Mouse (Mus musculus) kidney, embryonic 14.5 days (tissue): ENCODE measurements around the gene Crocc. TPM values are rescaled to one million over a fixed set of nuclear protein-coding genes. Genes with fewer than 3 reads are reported as not detected.
A peak's percentile ranks its signal among the peaks of the same experiment; 100 is the strongest.

Experiments
- ATAC-seq: fragments of 200-750 bp; cut with Nextera tagmentation; 2 replicates; pipeline ENCODE4 v1.8.0; 2017; ENCODE audit warnings: moderate number of reproducible peaks, mild to moderate bottlenecking, moderate TSS enrichment, moderate library complexity; ENCODE audit not compliant: low FRiP score, low TSS enrichment
- H3K27ac ChIP-seq: fragments of 300-500 bp; sonication (generic); 2 replicates; pipeline ENCODE4 v1.5.1; 2014; ENCODE audit warnings: low read depth, mild to moderate bottlenecking, low read length, moderate library complexity, mixed read lengths
- H3K27me3 ChIP-seq: fragments of 300-500 bp; sonication (generic); 2 replicates; pipeline ENCODE4 v1.6.1; 2014; ENCODE audit warnings: mild to moderate bottlenecking, low read length; ENCODE audit not compliant: control insufficient read depth, insufficient read depth
- H3K36me3 ChIP-seq: fragments of 300-500 bp; sonication (generic); 2 replicates; pipeline ENCODE4 v1.6.1; 2014; ENCODE audit warnings: low read length, mixed read lengths; ENCODE audit not compliant: control insufficient read depth, insufficient read depth
- H3K4me1 ChIP-seq: fragments of 300-500 bp; sonication (generic); 2 replicates; pipeline ENCODE4 v1.6.1; 2014; ENCODE audit warnings: low read length, mixed read lengths; ENCODE audit not compliant: control insufficient read depth, insufficient read depth
- H3K4me2 ChIP-seq: fragments of 300-500 bp; sonication (generic); replicated peaks from 2 replicates; pipeline ENCODE4 v1.6.1; 2014; ENCODE audit warnings: low read depth, mild to moderate bottlenecking, low read length
- H3K4me3 ChIP-seq: fragments of 300-500 bp; sonication (generic); 2 replicates; pipeline ENCODE4 v1.5.1; 2014; ENCODE audit warnings: mild to moderate bottlenecking, low read length
- H3K9ac ChIP-seq: fragments of 300-500 bp; sonication (generic); 2 replicates; pipeline ENCODE4 v1.6.1; 2014; ENCODE audit warnings: low read depth, mild to moderate bottlenecking, low read length, moderate library complexity
- H3K9me3 ChIP-seq: fragments of 300-500 bp; sonication (generic); 2 replicates; pipeline ENCODE4 v1.6.1; 2016; ENCODE audit warnings: low read length; ENCODE audit not compliant: control insufficient read depth
- WGBS: fragments of 180-500 bp; shearing (Covaris S2); extraction: QIAGEN DNeasy Blood & Tissue Kit; methylation state at CpG from one replicate; pipeline ENCODE4 v1.1.7; 2014; 5-methylcytosine and 5-hydroxymethylcytosine counted together
- polyA plus RNA-seq: library from polyadenylated mRNA; unstranded; fragments of >200 nt; fragmentation: Nextera tagmentation; extraction: Ambion mirVana; gene quantifications from 2 replicates; pipeline ENCODE4 v1.2.1, GENCODE M21; 2014

Crocc gene
- polyA plus RNA-seq, 1 experiment from 2014 or later, result 13.2 TPM

- no peak overlapping the region for H3K4me3 ChIP-seq
- H3K9ac ChIP-seq, result no peak overlapping the region; the same call in 1 of the 2 replicates
- no peak overlapping the region for H3K4me2 ChIP-seq
- H3K27me3 ChIP-seq, result no peaks in the 10 kb centered on the region
- whole genome bisulfite sequencing, result 81% methylated on average over 29 of the region's 29 CpGs
- no peak for ATAC-seq
- peaks cover 61% of the 10 kb centered on the region for H3K36me3 ChIP-seq
- H3K4me1 ChIP-seq, result peaks cover 25% of the 10 kb centered on the region
- H3K9me3 ChIP-seq, result no peaks in the 10 kb centered on the region
- no peak overlapping the region for H3K27ac ChIP-seq
These were observed 42.5 kb downstream of the Crocc start for GRCm38 (mm10) chr4:141017657-141018436.

DNA sequence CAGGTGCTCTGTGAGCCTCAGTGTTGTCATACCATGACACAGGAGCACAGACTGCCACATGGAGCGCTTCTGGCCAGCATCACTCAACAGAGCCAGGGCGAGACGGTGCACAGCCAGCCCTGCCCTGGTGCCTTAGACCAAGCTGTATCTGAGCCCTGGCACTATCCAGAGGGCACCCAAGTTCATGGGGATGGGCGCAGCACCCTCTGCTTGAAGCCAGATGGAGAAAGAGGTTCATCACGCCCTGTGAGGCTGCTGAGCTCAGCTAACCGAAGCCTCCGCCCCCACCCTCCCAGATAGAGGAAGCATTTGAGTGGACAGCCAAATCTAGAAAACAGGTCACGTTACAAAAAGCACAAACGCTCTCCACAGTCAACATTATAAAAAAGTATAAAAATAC lies 44.0 kb downstream of the Crocc start:
- peaks cover 58% of the 10 kb centered on the region for H3K36me3 ChIP-seq
- peaks cover 30% of the 10 kb centered on the region for H3K4me1 ChIP-seq
- H3K4me2 ChIP-seq, result no peak overlapping the region
- peak overlapping the region; percentile 32; the same call in 1 of the 2 replicates for H3K27ac ChIP-seq
- WGBS, result 63% methylated on average over 9 of the region's 9 CpGs
- no peak overlapping the region for H3K4me3 ChIP-seq
- no peak for ATAC-seq
- no peaks in the 10 kb centered on the region for H3K27me3 ChIP-seq
- no peak overlapping the region for H3K9ac ChIP-seq
- H3K9me3 ChIP-seq, result no peaks in the 10 kb centered on the region

- peaks cover 20% of the 10 kb centered on the region for H3K4me1 ChIP-seq
- H3K9ac ChIP-seq, result no peak overlapping the region
- 75% methylated on average over 7 of the region's 7 CpGs for WGBS
- no peak overlapping the region for H3K4me3 ChIP-seq
- peaks cover 58% of the 10 kb centered on the region for H3K36me3 ChIP-seq
- H3K27ac ChIP-seq, result no peak overlapping the region
- no peaks in the 10 kb centered on the region for H3K27me3 ChIP-seq
- ATAC-seq, result no peak
- H3K4me2 ChIP-seq, result no peak overlapping the region
- no peaks in the 10 kb centered on the region for H3K9me3 ChIP-seq
These were observed 45.0 kb downstream of the Crocc start for GRCm38 (mm10) chr4:141015356-141015755.

DNA sequence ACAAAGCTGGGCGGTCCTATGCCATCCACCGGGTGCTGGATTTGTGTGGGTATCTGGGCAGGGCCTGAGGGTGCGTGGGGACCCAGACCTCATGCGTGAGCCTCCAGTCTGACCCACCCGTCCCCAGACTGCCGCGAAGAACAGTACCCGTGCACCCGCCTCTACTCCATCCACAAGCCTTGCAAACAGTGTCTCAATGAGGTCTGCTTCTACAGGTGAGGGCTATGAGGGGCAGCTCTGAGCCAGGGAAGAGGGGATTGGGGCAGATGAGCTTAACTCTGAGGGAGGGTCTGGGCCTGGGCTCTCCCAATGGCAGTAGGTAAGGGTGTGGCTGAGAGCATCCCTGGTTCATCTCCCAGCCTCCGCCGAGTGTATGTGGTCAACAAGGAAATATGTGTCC lies 45.5 kb downstream of the Crocc start:
- Histone ChIP-seq H3K27me3 (no peaks in the 10 kb centered on the region), H3K4me1 (peaks cover 15% of the 10 kb centered on the region), H3K4me3 (no peak overlapping the region), H3K27ac (no peak overlapping the region), H3K36me3 (peaks cover 54% of the 10 kb centered on the region), H3K9me3 (no peaks in the 10 kb centered on the region), H3K4me2 (no peak overlapping the region), H3K9ac (no peak overlapping the region)
- no peak for ATAC-seq
- WGBS, result 90% methylated on average over 11 of the region's 11 CpGs

GRCm38 (mm10) chr4:141014114-141014513 lies 46.2 kb downstream of the Crocc start:
- Histone ChIP-seq H3K9ac (no peak overlapping the region), H3K36me3 (peaks cover 49% of the 10 kb centered on the region), H3K4me3 (no peak overlapping the region), H3K9me3 (no peaks in the 10 kb centered on the region), H3K27ac (no peak overlapping the region), H3K4me2 (no peak overlapping the region), H3K27me3 (no peaks in the 10 kb centered on the region), H3K4me1 (peaks cover 14% of the 10 kb centered on the region)
- ATAC-seq, result no peak
- 78% methylated on average over 8 of the region's 8 CpGs for WGBS

DNA sequence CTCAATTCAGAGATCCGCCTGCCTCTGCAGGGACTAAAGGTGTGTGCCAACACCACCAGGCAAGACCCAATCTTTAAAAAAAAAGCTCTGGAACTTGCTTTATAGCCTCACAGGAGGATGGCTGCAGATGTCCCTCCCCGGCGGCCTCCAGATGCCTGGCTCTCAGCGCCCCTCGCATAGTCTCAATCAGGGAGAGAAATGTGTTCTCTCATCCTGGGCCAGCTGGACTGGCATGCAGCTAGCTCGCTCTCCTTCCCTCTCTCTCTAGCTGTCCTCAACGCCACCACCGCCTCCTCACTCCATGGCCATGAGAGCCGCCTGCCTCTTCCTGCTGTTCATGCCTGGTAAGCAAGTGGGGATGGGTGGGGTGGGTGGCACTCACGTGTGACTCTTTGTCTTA lies 47.8 kb downstream of the Crocc start:
- peaks cover 14% of the 10 kb centered on the region for H3K4me1 ChIP-seq
- H3K27ac ChIP-seq, result no peak overlapping the region; the same call in 1 of the 2 replicates
- no peaks in the 10 kb centered on the region for H3K27me3 ChIP-seq
- H3K9me3 ChIP-seq, result no peaks in the 10 kb centered on the region
- H3K36me3 ChIP-seq, result peaks cover 53% of the 10 kb centered on the region
- H3K9ac ChIP-seq, result no peak overlapping the region
- no peak overlapping the region; the same call in 1 of the 2 replicates for H3K4me2 ChIP-seq
- H3K4me3 ChIP-seq, result no peak overlapping the region
- WGBS, result 83% methylated on average over 10 of the region's 10 CpGs
- no peak for ATAC-seq

- Histone ChIP-seq H3K4me1 (peaks cover 14% of the 10 kb centered on the region), H3K9me3 (no peaks in the 10 kb centered on the region), H3K4me3 (peak overlapping the region; percentile 60), H3K4me2 (peak overlapping the region; percentile 54), H3K27ac (peak overlapping the region; percentile 12; the same call in 1 of the 2 replicates), H3K9ac (peak overlapping the region; percentile 80; the same call in 1 of the 2 replicates), H3K27me3 (no peaks in the 10 kb centered on the region), H3K36me3 (peaks cover 51% of the 10 kb centered on the region)
- 49% methylated on average over 14 of the region's 14 CpGs for WGBS
- no peak for ATAC-seq
These were observed 48.6 kb downstream of the Crocc start for GRCm38 (mm10) chr4:141011556-141012328.

- H3K9me3 ChIP-seq, result no peaks in the 10 kb centered on the region
- peak overlapping the region; percentile 80 for H3K9ac ChIP-seq
- H3K27ac ChIP-seq, result peak overlapping the region; percentile 73
- no peaks in the 10 kb centered on the region for H3K27me3 ChIP-seq
- ATAC-seq, result peak; percentile 48
- H3K4me1 ChIP-seq, result peaks cover 14% of the 10 kb centered on the region
- peaks cover 51% of the 10 kb centered on the region for H3K36me3 ChIP-seq
- 1% methylated on average over 16 of the region's 17 CpGs for WGBS
- H3K4me3 ChIP-seq, result peak overlapping the region; percentile 60
- H3K4me2 ChIP-seq, result peak overlapping the region; percentile 54
These were observed 49.4 kb downstream of the Crocc start for GRCm38 (mm10) chr4:141010941-141011429.
